Comparison of ENCODE assay signal across 10 mouse cellular contexts in the genomic region with DNA sequence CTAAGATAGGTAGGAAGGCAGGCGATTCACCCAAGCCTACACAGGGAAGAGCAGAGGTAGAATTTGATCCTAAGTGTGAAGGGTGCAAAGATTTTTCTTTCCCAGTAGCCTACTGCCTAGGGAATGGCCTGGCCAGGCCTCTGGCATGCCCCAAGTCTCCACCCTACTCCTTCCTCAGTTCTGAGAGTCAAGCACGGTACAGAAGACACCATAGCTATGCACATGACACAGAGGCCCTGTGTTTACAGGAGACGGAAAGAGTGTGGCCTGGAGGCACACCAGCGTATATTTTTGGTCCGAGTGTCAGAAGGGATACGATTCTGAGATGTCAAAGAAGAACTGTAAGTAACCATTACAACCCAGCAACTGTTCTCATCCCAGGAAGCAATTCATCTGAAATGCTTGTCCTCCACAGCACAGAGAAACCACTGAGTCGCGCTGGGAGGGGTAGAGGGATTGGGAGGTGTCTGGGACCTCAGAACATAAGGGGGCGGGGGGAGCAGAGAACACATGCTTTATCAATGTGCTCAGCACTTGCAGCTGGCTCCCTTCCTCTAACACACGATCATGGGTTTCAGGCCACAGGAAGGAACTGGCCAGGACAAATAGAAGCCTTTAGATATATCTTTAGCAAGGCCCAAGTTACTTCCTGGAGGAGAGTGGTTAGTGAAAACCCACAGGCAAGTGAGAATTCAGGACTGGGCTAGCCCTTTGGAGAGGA.
A peak's percentile ranks its signal among the peaks of the same experiment; 100 is the strongest.
DNase-seq lines count a peak whose midpoint lies in the region; ATAC-seq lines count a peak whose summit lies in the region.
"Had no signal": no experiment of that assay in that cellular context is flagged by ENCODE, and none has a peak within 500 bp of the region (broad histone marks: within the 10 kb centered on the region; RNA-seq: fewer than 3 reads in every experiment).

No protein-coding gene starts in this region.

- peak overlapping the region; percentile 23; the same call in 1 of the 2 replicates for H3K27ac ChIP-seq in embryonic facial prominence, embryonic 12.5 days
- no peak overlapping the region; the same call in 1 of the 2 replicates for H3K27ac ChIP-seq in embryonic facial prominence, embryonic 10.5 days (replicated peaks)
- no peak overlapping the region for H3K27ac ChIP-seq in kidney, embryonic 16.5 days (ENCODE audit: low read length)
- no peak overlapping the region for H3K27ac ChIP-seq in kidney, embryonic 14.5 days (ENCODE audit: low read depth, low read length)
- no peak overlapping the region for H3K27ac ChIP-seq in intestine, embryonic 15.5 days
- H3K27ac ChIP-seq in forebrain, embryonic 10.5 days, result no peak overlapping the region
- no peak overlapping the region for H3K27ac ChIP-seq in forebrain, embryonic 16.5 days (ENCODE audit: low read length)

- no peak overlapping the region for H3K4me3 ChIP-seq in embryonic facial prominence, embryonic 12.5 days
- H3K4me3 ChIP-seq in embryonic facial prominence, embryonic 10.5 days, result no peak overlapping the region
- H3K4me3 ChIP-seq in kidney, embryonic 16.5 days (ENCODE audit: low read length), result no peak overlapping the region
- no peak overlapping the region for H3K4me3 ChIP-seq in kidney, embryonic 14.5 days (ENCODE audit: low read length)
- no peak overlapping the region for H3K4me3 ChIP-seq in intestine, embryonic 15.5 days (replicated peaks)
- H3K4me3 ChIP-seq in forebrain, embryonic 10.5 days, result no peak overlapping the region
- no peak overlapping the region for H3K4me3 ChIP-seq in forebrain, embryonic 16.5 days (replicated peaks; ENCODE audit: low read length)

- H3K36me3 ChIP-seq in embryonic facial prominence, embryonic 12.5 days, result peaks cover 44% of the 10 kb centered on the region
- H3K36me3 ChIP-seq in embryonic facial prominence, embryonic 10.5 days (replicated peaks), result peaks cover 68% of the 10 kb centered on the region
- peaks cover 21% of the 10 kb centered on the region for H3K36me3 ChIP-seq in kidney, embryonic 16.5 days (ENCODE audit: insufficient read depth, low read length)
- peaks cover 11% of the 10 kb centered on the region for H3K36me3 ChIP-seq in kidney, embryonic 14.5 days (ENCODE audit: control insufficient read depth, insufficient read depth, low read length)
- 0 out of 2 replicates have a peak, but pooled peaks cover 9% of the 10 kb centered on the region for H3K36me3 ChIP-seq in intestine, embryonic 15.5 days
- peaks cover 51% of the 10 kb centered on the region for H3K36me3 ChIP-seq in forebrain, embryonic 10.5 days (replicated peaks)
- peaks cover 20% of the 10 kb centered on the region for H3K36me3 ChIP-seq in forebrain, embryonic 16.5 days (ENCODE audit: control insufficient read depth, insufficient read depth)

- no peak overlapping the region for H3K9ac ChIP-seq in embryonic facial prominence, embryonic 12.5 days
- H3K9ac ChIP-seq in kidney, embryonic 16.5 days (replicated peaks; ENCODE audit: low read length), result no peak overlapping the region
- H3K9ac ChIP-seq in kidney, embryonic 14.5 days (ENCODE audit: low read depth, low read length), result no peak overlapping the region
- H3K9ac ChIP-seq in intestine, embryonic 15.5 days, result no peak overlapping the region
- no peak overlapping the region for H3K9ac ChIP-seq in forebrain, embryonic 16.5 days (replicated peaks; ENCODE audit: low read depth, low read length)

- DNase-seq in embryonic facial prominence, embryonic 10.5 days (ENCODE audit: low spot score), result no peak
- peak; percentile 37 for DNase-seq in lung, postnatal 25 days (ENCODE audit: low spot score)
- DNase-seq in forebrain, embryonic 10.5 days (ENCODE audit: extremely low spot score, low spot score), result no peak
- DNase-seq: cerebellum, adult 9-11 months; kidney, postnatal 14 days had no signal

- WGBS in embryonic facial prominence, embryonic 12.5 days, result 65% methylated on average over 10 of the region's 10 CpGs
- 69% methylated on average over 10 of the region's 10 CpGs for WGBS in embryonic facial prominence, embryonic 10.5 days
- WGBS in kidney, embryonic 16.5 days, result 68% methylated on average over 10 of the region's 10 CpGs
- 72% methylated on average over 10 of the region's 10 CpGs for WGBS in kidney, embryonic 14.5 days
- 42% methylated on average over 10 of the region's 10 CpGs for WGBS in intestine, embryonic 15.5 days
- WGBS in forebrain, embryonic 10.5 days, result 85% methylated on average over 10 of the region's 10 CpGs
- 90% methylated on average over 10 of the region's 10 CpGs for WGBS in forebrain, embryonic 16.5 days

- ATAC-seq in embryonic facial prominence, embryonic 12.5 days (ENCODE audit: insufficient number of reproducible peaks, insufficient read depth, low FRiP score, low TSS enrichment), result no peak
- 0 out of 2 replicates have a peak, but pooled peaks have one; percentile 42 for ATAC-seq in kidney, embryonic 16.5 days (ENCODE audit: low FRiP score, low TSS enrichment)
- no peak for ATAC-seq in kidney, embryonic 14.5 days (ENCODE audit: low FRiP score, low TSS enrichment)
- ATAC-seq in intestine, embryonic 15.5 days, result peak; percentile 65
- ATAC-seq in forebrain, embryonic 16.5 days, result no peak

- H3K9me3 ChIP-seq in embryonic facial prominence, embryonic 12.5 days, result no peaks in the 10 kb centered on the region
- H3K9me3 ChIP-seq in embryonic facial prominence, embryonic 10.5 days, result no peaks in the 10 kb centered on the region
- H3K9me3 ChIP-seq in kidney, embryonic 16.5 days (ENCODE audit: low read length), result no peaks in the 10 kb centered on the region
- H3K9me3 ChIP-seq in kidney, embryonic 14.5 days (ENCODE audit: control insufficient read depth, low read length), result no peaks in the 10 kb centered on the region
- no peaks in the 10 kb centered on the region for H3K9me3 ChIP-seq in intestine, embryonic 15.5 days
- H3K9me3 ChIP-seq in forebrain, embryonic 10.5 days, result no peaks in the 10 kb centered on the region
- H3K9me3 ChIP-seq in forebrain, embryonic 16.5 days (ENCODE audit: control insufficient read depth, low read length), result no peaks in the 10 kb centered on the region

- no peaks in the 10 kb centered on the region for H3K27me3 ChIP-seq in embryonic facial prominence, embryonic 12.5 days
- no peaks in the 10 kb centered on the region for H3K27me3 ChIP-seq in embryonic facial prominence, embryonic 10.5 days (replicated peaks; ENCODE audit: low read depth, poor library complexity, severe bottlenecking)
- H3K27me3 ChIP-seq in kidney, embryonic 16.5 days (ENCODE audit: insufficient read depth, low read length), result no peaks in the 10 kb centered on the region
- no peaks in the 10 kb centered on the region for H3K27me3 ChIP-seq in kidney, embryonic 14.5 days (ENCODE audit: control insufficient read depth, insufficient read depth, low read length)
- no peaks in the 10 kb centered on the region for H3K27me3 ChIP-seq in intestine, embryonic 15.5 days (replicated peaks)
- no peaks in the 10 kb centered on the region for H3K27me3 ChIP-seq in forebrain, embryonic 10.5 days (ENCODE audit: poor library complexity, severe bottlenecking)
- no peaks in the 10 kb centered on the region for H3K27me3 ChIP-seq in forebrain, embryonic 16.5 days (replicated peaks; ENCODE audit: control insufficient read depth, insufficient read depth, low read length)

- no peak overlapping the region for H3K4me2 ChIP-seq in embryonic facial prominence, embryonic 12.5 days (replicated peaks)
- no peak overlapping the region for H3K4me2 ChIP-seq in kidney, embryonic 16.5 days (replicated peaks; ENCODE audit: low read depth, low read length)
- no peak overlapping the region for H3K4me2 ChIP-seq in kidney, embryonic 14.5 days (replicated peaks; ENCODE audit: low read depth, low read length)
- no peak overlapping the region for H3K4me2 ChIP-seq in intestine, embryonic 15.5 days (replicated peaks)
- no peak overlapping the region for H3K4me2 ChIP-seq in forebrain, embryonic 16.5 days (ENCODE audit: low read length)

- H3K4me1 ChIP-seq in embryonic facial prominence, embryonic 12.5 days, result no peaks in the 10 kb centered on the region
- H3K4me1 ChIP-seq in embryonic facial prominence, embryonic 10.5 days, result 0 out of 2 replicates have a peak, but pooled peaks cover 5% of the 10 kb centered on the region
- H3K4me1 ChIP-seq in kidney, embryonic 16.5 days (ENCODE audit: insufficient read depth, low read length), result peaks cover 14% of the 10 kb centered on the region
- H3K4me1 ChIP-seq in kidney, embryonic 14.5 days (ENCODE audit: control insufficient read depth, insufficient read depth, low read length), result peaks cover 8% of the 10 kb centered on the region; the same call in 1 of the 2 replicates
- peaks cover 18% of the 10 kb centered on the region; the same call in 1 of the 2 replicates for H3K4me1 ChIP-seq in intestine, embryonic 15.5 days (replicated peaks)
- peaks cover 4% of the 10 kb centered on the region for H3K4me1 ChIP-seq in forebrain, embryonic 10.5 days
- no peaks in the 10 kb centered on the region for H3K4me1 ChIP-seq in forebrain, embryonic 16.5 days (replicated peaks; ENCODE audit: control insufficient read depth, insufficient read depth, low read length)

Comparison
In these comparisons a context has a peak if more than half of its experiments do, and no peak if none do; other contexts are left out.
1. ATAC-seq: peak in kidney, embryonic 16.5 days (single experiment) and intestine, embryonic 15.5 days (single experiment); none in embryonic facial prominence, embryonic 12.5 days (single experiment), kidney, embryonic 14.5 days (single experiment) and forebrain, embryonic 16.5 days (single experiment).